Mouse (Mus musculus): ENCODE data around the gene Sned1. TPM values are rescaled to one million over a fixed set of nuclear protein-coding genes. Genes with fewer than 3 reads are reported as not detected.
A peak's percentile ranks its signal among the peaks of the same experiment; 100 is the strongest.
"Not testable (repeated sequence)": the region's sequence is repeated elsewhere in the genome, so short reads cannot be mapped to it uniquely, and the experiment has no call there.

Sned1 gene
- polyA plus RNA-seq, 1 experiment from 2014 or later, result 1.2 TPM

DNA sequence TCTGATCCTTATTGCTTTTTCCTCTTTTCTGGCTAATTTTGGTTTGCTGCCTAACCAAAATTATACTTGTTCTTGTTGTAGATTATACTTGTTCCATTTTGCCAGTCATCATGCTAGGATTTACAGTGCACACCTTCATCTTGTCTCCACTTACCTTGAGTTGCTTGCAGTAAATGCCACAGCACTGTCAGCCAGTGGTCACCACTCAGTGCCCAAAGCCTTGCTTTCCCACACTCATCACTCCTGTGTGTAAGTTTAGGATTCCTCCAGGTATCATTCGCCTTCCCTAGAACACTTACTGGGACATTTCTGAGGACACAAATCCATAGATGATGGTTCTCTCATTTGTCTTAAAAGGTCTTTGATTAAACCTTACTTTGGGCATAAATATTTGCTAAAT, 56.0 kb downstream of the Sned1 start:
- WGBS, result 92% methylated on average over 1 of the region's 1 CpGs
- no peaks in the 10 kb centered on the region for H3K9me3 ChIP-seq (replicated peaks)
- no peaks in the 10 kb centered on the region for H3K27me3 ChIP-seq (ENCODE audit: low read depth, poor library complexity, severe bottlenecking)
- H3K27ac ChIP-seq (replicated peaks), result no peak overlapping the region
- peaks cover 7% of the 10 kb centered on the region for H3K36me3 ChIP-seq
- no peak overlapping the region for H3K4me3 ChIP-seq
- no peak for DNase-seq (ENCODE audit: low spot score)
- H3K4me1 ChIP-seq, result no peaks in the 10 kb centered on the region

DNA sequence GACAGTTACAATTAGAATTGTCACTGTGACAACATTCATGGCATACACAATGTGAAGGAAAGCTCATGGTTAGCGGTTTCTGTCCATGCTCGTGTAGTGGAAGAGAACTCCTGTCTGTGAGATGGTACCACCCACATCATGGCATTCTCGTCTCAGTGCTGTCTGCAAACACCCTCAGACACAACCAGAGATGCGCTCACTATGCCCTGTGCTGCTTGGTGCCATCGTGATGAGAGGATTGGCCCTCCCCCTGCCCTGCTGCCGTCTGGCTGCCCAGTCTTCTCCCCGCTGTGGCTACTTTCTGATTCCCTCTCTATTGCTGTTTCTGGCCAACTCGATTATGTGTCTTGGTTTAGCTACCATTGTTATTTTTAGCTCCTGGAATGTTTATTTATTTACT, 56.4 kb downstream of the Sned1 start:
- 73% methylated on average over 8 of the region's 8 CpGs for WGBS
- DNase-seq (ENCODE audit: low spot score), result no peak
- Histone ChIP-seq H3K4me1 (no peaks in the 10 kb centered on the region), H3K9me3 (replicated peaks) (no peaks in the 10 kb centered on the region), H3K4me3 (no peak overlapping the region), H3K27me3 (ENCODE audit: low read depth, poor library complexity, severe bottlenecking) (no peaks in the 10 kb centered on the region), H3K36me3 (peaks cover 12% of the 10 kb centered on the region), H3K27ac (replicated peaks) (no peak overlapping the region)

DNA sequence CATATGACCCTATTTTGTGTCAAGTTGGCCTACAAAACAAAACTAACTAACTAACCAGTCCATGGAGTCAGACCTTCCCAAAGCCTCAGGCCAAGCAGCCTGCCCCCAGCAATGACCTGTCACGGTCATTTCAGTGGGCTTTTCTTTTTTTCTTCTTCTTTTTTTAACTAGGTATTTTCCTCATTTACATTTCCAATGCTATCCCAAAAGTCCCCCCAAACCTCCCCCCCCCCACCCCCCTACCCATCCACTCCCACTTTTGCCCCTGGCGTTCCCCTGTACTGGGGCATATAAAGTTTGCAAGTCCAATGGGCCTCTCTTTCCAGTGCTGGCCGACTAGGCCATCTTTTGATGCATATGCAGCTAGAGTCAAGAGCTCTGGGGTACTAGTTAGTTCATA, 58.9 kb downstream of the Sned1 start:
- WGBS, result 85% methylated on average over 3 of the region's 3 CpGs
- H3K36me3 ChIP-seq, result peaks cover 36% of the 10 kb centered on the region
- not testable (repeated sequence) for H3K9me3 ChIP-seq (replicated peaks); DNase-seq (ENCODE audit: low spot score); H3K27me3 ChIP-seq (ENCODE audit: low read depth, poor library complexity, severe bottlenecking); H3K4me1 ChIP-seq; H3K27ac ChIP-seq (replicated peaks); H3K4me3 ChIP-seq

DNA sequence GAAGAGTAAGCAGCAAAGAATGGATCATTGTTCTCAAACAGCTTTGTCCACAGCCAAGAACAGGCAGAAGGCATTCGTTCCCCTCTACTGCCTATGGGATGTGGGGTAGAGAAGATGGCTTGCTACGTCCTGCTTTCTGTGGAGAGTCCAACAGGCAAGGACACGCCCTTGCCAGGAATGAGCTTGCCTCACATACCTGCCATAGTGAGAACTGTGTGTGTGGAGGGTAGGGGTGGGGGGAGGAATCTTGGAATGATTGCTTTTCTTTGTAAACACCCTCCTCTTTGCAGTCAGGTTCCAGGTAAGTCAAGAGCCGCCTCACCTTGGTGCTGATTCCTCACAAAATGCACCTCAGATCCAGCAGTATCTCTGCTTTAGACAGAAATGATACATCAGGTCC, 64.2 kb downstream of the Sned1 start:
- Histone ChIP-seq H3K27me3 (ENCODE audit: low read depth, poor library complexity, severe bottlenecking) (no peaks in the 10 kb centered on the region), H3K4me3 (no peak overlapping the region), H3K4me1 (peaks cover 7% of the 10 kb centered on the region), H3K9me3 (replicated peaks) (no peaks in the 10 kb centered on the region), H3K27ac (replicated peaks) (no peak overlapping the region), H3K36me3 (peaks cover 89% of the 10 kb centered on the region)
- 85% methylated on average over 4 of the region's 4 CpGs for WGBS
- no peak for DNase-seq (ENCODE audit: low spot score)

DNA sequence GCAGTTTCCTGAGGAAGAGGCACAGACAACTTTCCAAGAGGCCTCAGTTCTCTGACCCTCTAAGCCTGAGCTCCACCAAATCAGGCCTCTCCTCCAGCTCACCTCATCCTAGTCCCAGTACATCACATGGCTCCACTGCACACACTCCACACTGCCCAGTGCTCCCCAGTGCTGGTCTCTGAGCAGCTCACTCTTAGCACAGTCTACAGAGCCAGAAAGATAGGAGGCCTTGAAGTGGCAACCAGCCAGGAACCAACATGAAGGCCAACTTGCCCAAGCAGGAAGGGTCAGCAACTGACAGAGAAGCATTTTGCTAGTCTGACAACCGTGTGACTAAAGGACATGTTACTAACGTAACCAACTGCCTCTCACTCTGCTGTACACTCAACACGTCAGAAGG, 64.9 kb downstream of the Sned1 start:
- no peak for DNase-seq (ENCODE audit: low spot score)
- WGBS, result 91% methylated on average over 3 of the region's 3 CpGs
- H3K36me3 ChIP-seq, result peaks cover 88% of the 10 kb centered on the region

DNA sequence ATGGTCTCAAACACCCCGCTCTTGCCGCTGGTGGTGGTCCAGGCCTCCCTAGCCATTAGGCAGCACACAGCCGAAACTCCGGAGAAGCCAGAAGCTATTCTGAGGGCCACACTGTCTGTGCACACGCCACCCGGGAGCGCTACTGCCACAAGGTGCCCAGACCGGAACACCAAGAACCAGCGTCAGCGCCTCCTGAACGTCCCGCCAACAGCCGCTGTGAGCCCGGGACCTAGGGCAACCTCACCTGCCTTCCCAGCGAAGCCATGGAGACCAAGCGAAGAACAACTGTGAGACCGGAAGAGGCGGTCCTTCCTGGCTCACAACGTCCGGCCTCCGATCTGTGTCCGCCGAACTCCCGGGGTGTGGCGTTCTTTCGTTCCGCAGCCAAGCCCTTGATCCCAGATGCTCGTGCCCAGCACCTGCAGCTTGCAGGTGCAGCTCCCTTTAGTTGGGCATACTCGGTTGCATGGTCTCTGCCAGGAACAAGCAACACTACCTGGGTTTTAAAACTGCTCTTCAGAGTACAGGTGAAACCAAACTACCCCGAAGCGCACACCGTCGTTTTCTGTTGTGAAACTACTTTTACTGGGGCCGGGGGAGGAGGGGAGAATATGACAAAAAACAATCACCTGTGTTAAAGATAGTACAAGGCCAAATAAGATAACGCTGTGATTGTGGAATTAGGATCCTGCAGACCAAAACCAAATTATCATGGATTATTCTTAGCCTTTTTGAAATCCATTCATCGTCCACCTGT, 70.1 kb downstream of the Sned1 start, which contains the start of gene Mterf4:
Gene Mterf4 (minus strand): TSS at position 335 of the 757 bp plus-strand sequence.
- H3K27me3 ChIP-seq (ENCODE audit: low read depth, poor library complexity, severe bottlenecking), result no peaks in the 10 kb centered on the region
- H3K4me3 ChIP-seq, result peak within 1 kb of the TSS; percentile 90
- peak within 1 kb of the TSS; percentile 85 for H3K27ac ChIP-seq (replicated peaks)
- peaks cover 18% of the 10 kb centered on the region for H3K4me1 ChIP-seq
- H3K9me3 ChIP-seq (replicated peaks), result no peaks in the 10 kb centered on the region
- WGBS, result 9% methylated on average over 36 of the region's 36 CpGs
- peak; percentile 83 for DNase-seq (ENCODE audit: low spot score)
- H3K36me3 ChIP-seq, result peaks cover 69% of the 10 kb centered on the region

More for the DNA sequence above, 64.9 kb downstream of the Sned1 start:
- Histone ChIP-seq H3K4me3 (no peak overlapping the region), H3K27me3 (ENCODE audit: low read depth, poor library complexity, severe bottlenecking) (no peaks in the 10 kb centered on the region), H3K27ac (replicated peaks) (no peak overlapping the region), H3K9me3 (replicated peaks) (no peaks in the 10 kb centered on the region), H3K4me1 (peaks cover 14% of the 10 kb centered on the region)

DNA sequence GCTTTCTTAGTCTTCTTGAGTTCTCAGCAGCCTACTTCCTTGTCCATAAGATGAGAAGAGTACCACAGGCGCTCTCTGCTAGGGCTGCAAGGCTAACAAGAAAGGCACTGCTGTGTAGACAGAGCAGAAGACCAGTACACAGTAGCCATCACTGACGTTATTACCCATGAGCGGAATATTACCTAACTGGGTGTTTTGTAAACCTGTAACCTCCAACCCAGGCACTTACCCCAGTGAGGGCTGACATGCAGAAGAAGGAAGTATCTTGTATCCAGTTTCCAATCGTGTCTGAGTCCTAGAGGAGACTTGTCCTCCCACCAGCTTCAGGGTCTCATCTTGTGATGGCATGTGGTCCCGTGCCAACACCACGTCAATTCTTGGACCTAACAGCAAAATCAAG, 88.3 kb downstream of the Sned1 start:
- peaks cover 99% of the 10 kb centered on the region for H3K36me3 ChIP-seq
- H3K4me3 ChIP-seq, result no peak overlapping the region

DNA sequence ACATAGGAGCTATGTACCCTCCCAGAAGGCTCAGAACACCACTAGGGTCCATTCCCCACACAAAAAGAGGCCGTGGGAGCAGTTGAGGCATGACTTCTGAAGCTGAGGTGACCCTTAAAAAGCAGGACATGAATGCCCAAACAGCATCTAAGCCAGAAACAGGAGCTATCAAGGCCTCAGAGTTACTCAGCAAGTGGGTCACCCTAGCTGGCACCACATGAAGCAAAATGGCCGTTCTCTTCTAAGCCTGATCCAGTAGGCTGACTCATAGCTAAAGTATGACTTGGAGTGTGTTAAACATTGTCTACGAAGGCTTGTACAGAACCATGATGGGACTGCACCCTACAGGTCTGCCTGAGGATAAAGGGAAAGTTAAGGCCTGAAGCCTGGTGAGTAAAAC, 90.8 kb downstream of the Sned1 start:
- Histone ChIP-seq H3K4me1 (no peaks in the 10 kb centered on the region), H3K27ac (replicated peaks) (no peak overlapping the region), H3K9me3 (replicated peaks) (no peaks in the 10 kb centered on the region), H3K36me3 (peaks cover 99% of the 10 kb centered on the region), H3K27me3 (ENCODE audit: low read depth, poor library complexity, severe bottlenecking) (no peaks in the 10 kb centered on the region), H3K4me3 (no peak overlapping the region)
- no peak for DNase-seq (ENCODE audit: low spot score)
- 94% methylated on average over 3 of the region's 3 CpGs for WGBS

More for the DNA sequence above, 88.3 kb downstream of the Sned1 start:
- Histone ChIP-seq H3K27me3 (ENCODE audit: low read depth, poor library complexity, severe bottlenecking) (no peaks in the 10 kb centered on the region), H3K9me3 (replicated peaks) (no peaks in the 10 kb centered on the region), H3K27ac (replicated peaks) (no peak overlapping the region), H3K4me1 (no peaks in the 10 kb centered on the region)
- no peak for DNase-seq (ENCODE audit: low spot score)
- WGBS, result 91% methylated on average over 6 of the region's 6 CpGs

DNA sequence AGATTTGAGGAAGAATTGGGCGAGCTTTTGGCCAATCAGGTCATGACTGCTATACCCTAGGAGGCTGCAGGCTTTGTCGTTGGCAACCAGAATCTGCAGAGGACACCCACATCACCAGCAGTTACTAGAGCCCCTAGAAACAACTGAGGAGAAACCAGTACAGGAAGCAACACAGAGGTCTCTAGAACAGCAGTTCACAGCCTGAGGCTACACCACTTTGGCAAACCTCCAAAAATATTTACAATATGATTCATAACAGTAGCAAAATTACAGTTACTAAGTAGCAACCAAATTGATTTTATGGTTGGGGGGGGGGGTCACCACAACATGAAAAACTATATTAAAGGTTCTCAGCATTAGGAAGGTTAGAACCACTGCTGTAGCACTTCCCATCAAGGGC, 99.0 kb downstream of the Sned1 start:
- peaks cover 81% of the 10 kb centered on the region for H3K36me3 ChIP-seq

DNA sequence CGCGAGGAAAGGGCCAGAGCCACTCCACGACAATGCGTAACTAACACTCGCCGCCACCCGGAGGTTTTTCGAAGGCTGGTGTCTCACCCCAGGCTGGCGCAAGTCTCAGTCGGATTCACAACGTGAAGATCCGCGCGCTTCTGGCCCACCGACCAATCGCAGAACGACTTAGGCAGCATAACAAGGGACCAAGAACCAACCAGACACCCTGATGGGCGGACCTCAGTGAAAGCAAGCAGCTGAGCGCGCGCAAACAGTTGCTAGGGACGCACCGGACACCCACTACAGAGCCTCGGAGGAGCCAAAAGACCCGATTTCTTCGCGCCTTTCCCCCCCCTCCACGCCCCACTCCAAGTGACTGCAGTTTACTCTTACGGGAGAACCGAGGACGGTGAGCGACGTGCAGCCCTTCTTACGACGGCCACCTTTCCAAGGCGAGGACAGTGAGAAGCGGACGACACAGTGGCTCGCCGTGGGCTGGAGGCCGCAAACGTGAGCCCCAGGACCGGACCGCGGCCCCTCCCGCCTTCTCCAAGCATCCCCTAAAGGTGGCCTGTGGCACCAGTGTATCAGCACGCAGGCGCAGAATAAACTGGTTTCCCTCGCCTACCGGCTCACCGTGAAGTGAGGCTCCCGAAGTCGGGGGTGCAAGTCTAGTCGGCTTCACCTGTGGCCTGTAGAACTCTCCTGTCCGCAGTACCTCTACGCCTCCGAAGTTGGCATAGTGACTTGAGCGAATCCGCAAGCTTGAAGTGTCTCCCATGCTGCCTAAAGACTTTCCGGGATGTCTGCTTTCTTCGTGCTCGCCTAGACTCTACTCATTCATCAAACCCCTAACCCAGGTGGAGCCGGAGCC, 107.2 kb downstream of the Sned1 start, which contains the start of the genes Ppp1r7 and Pask:
Gene Ppp1r7 (plus strand): TSS at position 207 of the 856 bp plus-strand sequence.
Gene Pask (minus strand): TSS at position 835 of the 856 bp plus-strand sequence.
- peaks cover 27% of the 10 kb centered on the region for H3K4me1 ChIP-seq
- peak; percentile 98 for DNase-seq (ENCODE audit: low spot score)
- H3K36me3 ChIP-seq, result peaks cover 23% of the 10 kb centered on the region
- WGBS, result under 1% methylated on average over 63 of the region's 63 CpGs
- no peaks in the 10 kb centered on the region for H3K9me3 ChIP-seq (replicated peaks)
- H3K4me3 ChIP-seq, result peak within 1 kb of the TSS; percentile 71
- peak within 1 kb of the TSS; percentile 91 for H3K27ac ChIP-seq (replicated peaks)
- H3K27me3 ChIP-seq (ENCODE audit: low read depth, poor library complexity, severe bottlenecking), result no peaks in the 10 kb centered on the region

More for the DNA sequence above, 99.0 kb downstream of the Sned1 start:
- Histone ChIP-seq H3K9me3 (replicated peaks) (no peaks in the 10 kb centered on the region), H3K27me3 (ENCODE audit: low read depth, poor library complexity, severe bottlenecking) (no peaks in the 10 kb centered on the region), H3K27ac (replicated peaks) (no peak overlapping the region), H3K4me3 (no peak overlapping the region), H3K4me1 (no peaks in the 10 kb centered on the region)
- 84% methylated on average over 2 of the region's 2 CpGs for WGBS
- no peak for DNase-seq (ENCODE audit: low spot score)

DNA sequence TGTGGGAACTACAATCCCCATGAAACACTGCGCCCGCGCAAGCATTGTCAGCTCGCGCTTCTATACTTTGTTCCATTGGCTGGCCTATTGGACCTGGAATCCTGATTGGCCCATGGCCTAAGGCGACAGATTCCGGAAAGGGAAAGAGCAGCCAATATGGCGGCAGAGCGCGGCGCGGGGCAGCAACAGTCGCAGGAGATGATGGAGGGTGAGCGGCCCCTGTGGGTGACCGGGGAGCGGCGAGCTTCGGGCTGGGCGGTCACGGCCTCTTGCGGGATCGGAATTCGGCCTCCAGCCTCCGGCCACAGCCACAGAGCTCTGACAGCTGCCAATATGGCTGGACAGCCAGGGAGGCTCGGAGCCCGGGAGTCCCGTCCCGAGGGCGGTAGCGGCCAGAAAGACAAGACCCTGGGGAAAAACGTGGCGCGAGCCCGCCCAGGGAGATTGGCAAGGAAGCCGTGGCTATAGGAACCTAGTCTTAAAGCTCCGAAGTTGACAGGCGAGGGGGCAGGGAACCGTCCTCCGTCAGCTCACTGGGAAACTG, 107.9 kb downstream of the Sned1 start:
- H3K27ac ChIP-seq (replicated peaks), result peak overlapping the region; percentile 91
- H3K27me3 ChIP-seq (ENCODE audit: low read depth, poor library complexity, severe bottlenecking), result no peaks in the 10 kb centered on the region
- DNase-seq (ENCODE audit: low spot score), result peak; percentile 92
- peaks cover 27% of the 10 kb centered on the region for H3K4me1 ChIP-seq
- WGBS, result under 1% methylated on average over 39 of the region's 39 CpGs
- H3K36me3 ChIP-seq, result peaks cover 30% of the 10 kb centered on the region
- H3K9me3 ChIP-seq (replicated peaks), result no peaks in the 10 kb centered on the region
- H3K4me3 ChIP-seq, result peak overlapping the region; percentile 71

DNA sequence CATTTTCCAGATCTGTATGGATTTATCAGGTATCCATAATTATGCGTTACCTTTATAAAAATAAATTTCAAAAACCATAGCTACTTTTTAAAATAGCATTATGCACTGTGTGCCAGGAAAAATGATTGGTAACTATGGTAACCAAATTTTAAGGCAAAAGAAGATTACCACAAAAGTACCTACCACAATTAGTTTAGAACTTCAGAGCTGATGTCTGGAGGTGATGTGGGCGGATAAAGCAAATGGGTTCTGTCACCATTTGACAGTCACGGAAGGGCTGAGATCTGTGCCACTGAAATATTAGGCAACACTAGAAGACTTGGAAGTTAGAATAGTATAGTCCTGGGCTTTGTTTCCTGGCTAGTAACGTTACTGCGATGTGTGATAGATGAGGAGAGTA, 111.5 kb downstream of the Sned1 start:
- peaks cover 66% of the 10 kb centered on the region for H3K36me3 ChIP-seq
- 94% methylated on average over 5 of the region's 5 CpGs for WGBS

More for the DNA sequence above, 111.5 kb downstream of the Sned1 start:
- no peak for DNase-seq (ENCODE audit: low spot score)
- Histone ChIP-seq H3K27ac (replicated peaks) (no peak overlapping the region), H3K27me3 (ENCODE audit: low read depth, poor library complexity, severe bottlenecking) (no peaks in the 10 kb centered on the region), H3K4me3 (no peak overlapping the region), H3K9me3 (replicated peaks) (no peaks in the 10 kb centered on the region), H3K4me1 (peaks cover 9% of the 10 kb centered on the region)

All from midbrain, embryonic 10.5 days (tissue).